Mouse (Mus musculus): Measurements from ENCODE around the gene Iqschfp.

DNA sequence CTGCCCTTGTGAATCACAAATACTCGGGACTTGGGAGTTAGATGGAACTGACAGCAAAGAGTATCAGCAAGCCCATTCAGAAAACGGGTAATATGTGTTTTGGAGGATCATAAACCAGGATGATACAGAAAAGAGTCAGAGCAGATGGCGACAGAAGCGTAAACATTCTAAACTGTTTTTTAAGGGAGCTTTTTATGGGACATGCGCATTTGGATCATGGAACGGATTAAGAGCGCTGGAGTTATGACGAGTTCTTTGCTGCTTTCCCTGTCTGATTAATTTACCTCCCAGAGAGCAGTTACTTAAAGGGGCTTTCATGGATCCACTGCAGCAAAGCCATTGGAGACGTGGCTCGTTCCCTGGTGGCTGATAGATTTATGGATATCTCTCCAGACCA, 391.6 kb downstream of the Iqschfp start:
- TF ChIP-seq POLR2A (IDR thresholded peaks at IDR 0.05; ENCODE audit: control insufficient read depth, low read depth, low read length) (no peak), CTCF (IDR thresholded peaks at IDR 0.05; ENCODE audit: control insufficient read depth, insufficient read depth, insufficient replicate concordance, low read depth, low read length) (no peak)
